Mouse (Mus musculus): ENCODE results near the gene Smurf1.

DNA sequence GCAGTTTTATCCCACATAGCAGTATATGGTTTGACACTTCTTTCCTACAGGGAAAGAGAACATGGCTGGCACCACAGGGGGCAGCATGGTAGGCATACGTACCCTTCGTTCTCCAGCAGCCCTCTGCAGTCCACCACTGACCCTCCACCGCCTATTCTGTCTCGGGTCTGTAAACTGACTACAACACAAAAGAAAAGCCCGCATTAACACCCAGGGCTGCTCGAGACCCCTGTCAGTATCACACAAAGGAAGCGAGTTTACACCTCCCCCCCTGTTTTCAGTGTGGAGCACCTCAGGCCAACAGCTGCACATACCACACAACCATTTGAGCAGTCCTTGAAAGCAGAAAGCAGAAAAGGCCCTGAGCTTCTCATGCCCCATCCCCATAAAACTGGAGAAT, 67.8 kb downstream of the Smurf1 start:
- TF ChIP-seq POLR2A (IDR thresholded peaks at IDR 0.05; ENCODE audit: low read depth, low read length): no peak
- no peak for TF ChIP-seq CTCF (conservative IDR thresholded peaks at IDR 0.05; ENCODE audit: insufficient read depth, insufficient read length, low read depth, low read length)

All from kidney, adult 2 months (tissue).